Mouse (Mus musculus) olfactory bulb, adult 2 months (tissue): ENCODE results near the gene Gosr2.

Experiments
- CTCF ChIP-seq: fragments of 200-500 bp; IDR thresholded peaks from 2 replicates; pipeline ENCODE4 v1.5.1; 2012; ENCODE audit warnings: low read depth, mild to moderate bottlenecking, low read length, moderate library complexity; ENCODE audit not compliant: insufficient read depth
- POLR2A ChIP-seq: fragments of 200-500 bp; IDR thresholded peaks from 2 replicates; pipeline ENCODE4 v1.6.1; 2012; ENCODE audit warnings: mild to moderate bottlenecking, low read depth, low read length, moderate library complexity; ENCODE audit not compliant: insufficient read depth

DNA sequence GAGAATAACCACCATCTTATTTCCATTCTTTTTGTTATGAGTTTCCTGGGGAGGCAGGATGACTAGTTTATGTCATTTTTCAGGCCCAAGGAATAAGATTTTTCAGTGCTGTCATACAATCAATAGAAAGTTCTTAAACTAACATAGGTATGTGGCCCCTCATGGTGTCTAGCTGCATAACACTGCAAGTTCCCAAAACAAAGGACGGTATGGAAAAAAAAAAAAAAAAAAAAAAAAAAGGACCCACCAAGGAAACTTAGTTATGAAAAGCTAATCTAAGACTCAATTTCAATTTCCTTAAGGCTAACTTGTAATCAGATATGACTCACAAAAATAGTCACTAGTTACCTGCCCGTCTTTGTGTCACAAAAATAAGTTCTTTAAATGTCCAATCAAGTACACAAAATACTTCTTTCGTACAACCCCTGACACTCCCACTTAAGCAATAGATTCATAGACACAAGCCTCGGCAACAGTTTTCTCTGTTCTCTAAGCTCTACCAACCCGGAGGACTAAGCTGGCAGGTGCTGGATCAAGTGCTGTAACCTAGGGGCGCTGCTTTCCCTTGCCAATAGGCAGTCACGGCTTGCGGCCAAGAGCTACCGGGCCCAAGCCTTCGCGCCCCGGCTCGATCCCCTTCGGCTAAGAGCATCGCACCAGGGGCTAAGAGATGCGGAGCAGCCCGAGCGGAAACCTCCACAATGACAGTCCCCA, 690 bp downstream of the Gosr2 start:
- TF ChIP-seq CTCF (no peak), POLR2A (no peak)
